16 mouse cellular contexts compared by ENCODE assay signal in genomic region chr8:114193334-114193733, GRCm38 (mm10).
"Had no signal": no experiment of that assay in that cellular context is flagged by ENCODE, and none has a peak within 500 bp of the region (broad histone marks: within the 10 kb centered on the region; RNA-seq: fewer than 3 reads in every experiment).

No protein-coding gene starts in this region.

- DNase-seq: gastrocnemius, postnatal 14 days; gastrocnemius, postnatal 36 days; heart, adult 18-20 months; heart, postnatal 10 days; heart, postnatal 4 days; kidney, adult 11 months; kidney, adult 2 months; kidney, adult 9 months; kidney, postnatal 14 days; kidney, postnatal 36 days; layer of hippocampus, adult 9-11 months; layer of hippocampus, postnatal 36 days; liver; liver, embryonic 13.5 days had no signal

- ATAC-seq: hindbrain, postnatal 0 days; intestine, embryonic 16.5 days had no signal
